Mouse (Mus musculus) thymus, adult 2 months (tissue): ENCODE results near the gene Siah3. TPM values are rescaled to one million over a fixed set of nuclear protein-coding genes. Genes with fewer than 3 reads are reported as not detected.

Source experiments
- DNase-seq: peaks from one replicate; pipeline ENCODE4 v3.0.0; 2021
- H3K27ac ChIP-seq: fragments of 200-500 bp; 2 replicates; pipeline ENCODE4 v1.5.1; 2012; ENCODE audit warnings: low read length, control low read depth; ENCODE audit not compliant: control insufficient read depth, insufficient read depth
- H3K27me3 ChIP-seq: fragments of 200-500 bp; 2 replicates; pipeline ENCODE4 v1.6.1; 2012; ENCODE audit warnings: mild to moderate bottlenecking, low read length, moderate library complexity, mixed read lengths; ENCODE audit not compliant: control insufficient read depth, insufficient read depth
- H3K36me3 ChIP-seq: fragments of 200-500 bp; 2 replicates; pipeline ENCODE4 v1.6.1; 2012; ENCODE audit warnings: mild to moderate bottlenecking, low read length, moderate library complexity; ENCODE audit not compliant: control insufficient read depth, insufficient read depth
- H3K4me1 ChIP-seq: fragments of 200-500 bp; replicated peaks from 2 replicates; pipeline ENCODE4 v1.6.1; 2012; ENCODE audit warnings: low read length; ENCODE audit not compliant: control insufficient read depth, insufficient read depth
- H3K4me3 ChIP-seq: fragments of 200-500 bp; 2 replicates; pipeline ENCODE4 v1.5.1; 2012; ENCODE audit warnings: mild to moderate bottlenecking, low read length, control low read depth, moderate library complexity; ENCODE audit not compliant: control insufficient read depth, insufficient read depth
- CTCF ChIP-seq: fragments of 200-500 bp; IDR thresholded peaks from 2 replicates; pipeline ENCODE4 v1.5.1; 2012; ENCODE audit warnings: mild to moderate bottlenecking, control low read depth, low read length, moderate library complexity, borderline replicate concordance; ENCODE audit not compliant: control insufficient read depth, poor library complexity, insufficient read depth; ENCODE audit errors: extremely low read depth
- POLR2A ChIP-seq: fragments of 200-500 bp; IDR thresholded peaks from 2 replicates; pipeline ENCODE4 v1.6.1; 2012; ENCODE audit warnings: mild to moderate bottlenecking, low read length, control low read depth, moderate library complexity; ENCODE audit not compliant: control insufficient read depth, poor library complexity, insufficient read depth; ENCODE audit errors: extremely low read depth
- whole genome bisulfite sequencing: fragments of 180-500 bp; shearing (Covaris S2); methylation state at CpG from one replicate; pipeline ENCODE4 v1.1.7; 2018; 5-methylcytosine and 5-hydroxymethylcytosine counted together
- polyA plus RNA-seq: library from polyadenylated mRNA; depleted of rRNA; stranded (reverse); fragments of >200 nt; gene quantifications from 2 replicates; pipeline ENCODE4 v1.2.3, GENCODE M21; 2012; rRNA removed

Siah3 gene
- polyA plus RNA-seq: 0.05 and 0.11 TPM in 2 replicates

GRCm38 (mm10) chr14:75455743-75456421, at the start of gene Siah3:
Gene Siah3 (plus strand): TSS chr14:75455982.
- 25% methylated on average over 18 of the region's 18 CpGs for WGBS

GRCm38 (mm10) chr14:75409772-75410171, 46.0 kb upstream of the Siah3 start:
- no peak overlapping the region for H3K4me3 ChIP-seq
- H3K27me3 ChIP-seq: no peaks in the 10 kb centered on the region
- no peak for DNase-seq
- H3K36me3 ChIP-seq: no peaks in the 10 kb centered on the region
- 89% methylated on average over 3 of the region's 3 CpGs for WGBS
- no peak overlapping the region for H3K27ac ChIP-seq
- no peak for TF ChIP-seq POLR2A
- no peak for TF ChIP-seq CTCF
- no peaks in the 10 kb centered on the region for H3K4me1 ChIP-seq

More at GRCm38 (mm10) chr14:75455743-75456421, at the start of gene Siah3:
- Histone ChIP-seq H3K27ac (no peak within 1 kb of the TSS), H3K27me3 (peaks cover 2% of the 10 kb centered on the region; the same call in 1 of the 2 replicates), H3K4me1 (peaks cover 10% of the 10 kb centered on the region; the same call in 1 of the 2 replicates), H3K4me3 (peak within 1 kb of the TSS; percentile 20), H3K36me3 (no peaks in the 10 kb centered on the region)
- peak; percentile 7 for DNase-seq
- TF ChIP-seq CTCF: no peak
- TF ChIP-seq POLR2A: no peak

GRCm38 (mm10) chr14:75410392-75410791, 45.4 kb upstream of the Siah3 start:
- DNase-seq: no peak
- H3K4me3 ChIP-seq: no peak overlapping the region
- H3K27me3 ChIP-seq: no peaks in the 10 kb centered on the region
- WGBS: 96% methylated on average over 4 of the region's 4 CpGs
- no peaks in the 10 kb centered on the region for H3K36me3 ChIP-seq
- H3K4me1 ChIP-seq: no peaks in the 10 kb centered on the region
- TF ChIP-seq POLR2A: no peak
- TF ChIP-seq CTCF: no peak
- no peak overlapping the region for H3K27ac ChIP-seq

DNA sequence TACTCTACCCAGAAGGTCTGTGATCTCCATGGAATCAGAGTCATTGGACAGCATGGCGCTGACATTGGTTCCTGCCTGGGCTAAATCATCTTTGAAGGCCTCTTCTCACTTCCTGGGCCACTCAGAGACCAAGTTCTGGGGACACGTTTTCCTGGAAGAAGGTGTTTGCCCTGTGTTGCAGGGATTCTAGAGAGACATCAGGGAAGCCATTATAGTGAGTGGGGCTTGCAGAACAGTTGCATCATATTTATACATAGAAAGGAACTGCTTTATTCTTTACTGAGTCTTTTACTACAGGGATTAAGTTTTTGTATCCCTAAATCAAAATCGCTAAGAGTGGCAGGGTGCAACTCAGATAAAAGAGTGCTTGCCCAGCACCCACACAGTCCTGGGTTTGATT, 37.1 kb upstream of the Siah3 start:
- TF ChIP-seq CTCF (no peak), POLR2A (no peak)
- DNase-seq: no peak
- WGBS: 87% methylated on average over 3 of the region's 3 CpGs
- H3K4me3 ChIP-seq: no peak overlapping the region
- no peak overlapping the region for H3K27ac ChIP-seq
- no peaks in the 10 kb centered on the region for H3K27me3 ChIP-seq
- no peaks in the 10 kb centered on the region for H3K4me1 ChIP-seq
- no peaks in the 10 kb centered on the region for H3K36me3 ChIP-seq

GRCm38 (mm10) chr14:75419876-75420275, 35.9 kb upstream of the Siah3 start:
- H3K36me3 ChIP-seq: no peaks in the 10 kb centered on the region
- 91% methylated on average over 7 of the region's 7 CpGs for WGBS
- H3K27ac ChIP-seq: no peak overlapping the region
- no peak for DNase-seq
- H3K27me3 ChIP-seq: no peaks in the 10 kb centered on the region
- H3K4me3 ChIP-seq: no peak overlapping the region
- no peaks in the 10 kb centered on the region for H3K4me1 ChIP-seq
- TF ChIP-seq CTCF (no peak), POLR2A (no peak)

DNA sequence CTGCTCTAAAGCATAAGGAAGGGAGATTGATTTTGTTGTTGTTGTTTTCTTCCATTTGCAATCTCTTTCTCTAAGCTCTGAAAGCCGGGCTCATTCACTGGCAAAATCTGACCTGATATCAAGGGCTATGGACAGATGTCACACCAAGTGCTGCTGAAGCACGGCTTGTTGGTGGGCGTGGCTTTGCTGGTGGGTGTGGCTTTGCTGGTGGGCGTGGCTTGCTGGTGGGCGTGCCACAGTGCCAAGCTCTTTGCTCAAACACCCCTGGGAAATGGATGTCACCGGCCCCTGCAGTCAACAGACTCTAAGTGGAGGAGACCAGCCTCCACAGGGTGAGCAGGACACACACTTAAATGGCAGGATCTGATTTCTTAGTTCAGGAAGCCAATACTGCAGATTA, 35.0 kb upstream of the Siah3 start:
- TF ChIP-seq POLR2A (no peak), CTCF (no peak)
- no peak overlapping the region for H3K27ac ChIP-seq
- no peaks in the 10 kb centered on the region for H3K36me3 ChIP-seq
- 69% methylated on average over 6 of the region's 6 CpGs for WGBS
- H3K27me3 ChIP-seq: no peaks in the 10 kb centered on the region
- H3K4me1 ChIP-seq: no peaks in the 10 kb centered on the region
- no peak overlapping the region for H3K4me3 ChIP-seq
- DNase-seq: peak; percentile 5

DNA sequence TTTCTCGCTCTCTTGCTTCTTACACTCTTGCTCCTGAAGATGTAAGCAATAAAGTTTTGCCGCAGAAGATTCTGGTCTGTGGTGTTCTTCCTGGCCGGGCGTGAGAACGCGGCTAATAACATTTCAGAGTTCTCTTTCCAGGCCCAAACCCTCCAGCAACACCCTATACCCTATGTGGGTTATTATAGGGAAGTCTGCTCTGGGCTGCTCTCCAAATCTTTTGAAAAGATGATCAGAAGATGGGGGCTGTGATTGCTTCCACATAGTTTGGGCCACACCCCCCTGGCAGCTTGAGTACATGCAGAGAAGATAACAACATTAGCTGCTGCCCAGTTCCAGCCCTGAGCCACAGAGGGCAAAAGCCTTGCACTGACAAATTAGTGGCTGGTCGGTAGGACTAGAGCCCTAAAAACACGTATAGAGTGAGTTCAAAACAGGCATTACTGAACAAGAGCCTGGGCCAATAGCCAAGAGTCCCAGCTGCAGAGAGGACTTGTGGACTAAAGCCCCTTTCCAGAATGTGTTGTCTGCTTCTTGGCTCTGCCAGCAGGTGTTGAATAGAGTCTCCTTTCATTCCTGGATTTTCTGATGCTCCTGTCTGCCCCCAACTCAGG, 24.5 kb upstream of the Siah3 start:
- H3K36me3 ChIP-seq: no peaks in the 10 kb centered on the region
- H3K4me3 ChIP-seq: no peak overlapping the region
- TF ChIP-seq CTCF (no peak), POLR2A (no peak)
- H3K4me1 ChIP-seq: no peaks in the 10 kb centered on the region
- 90% methylated on average over 7 of the region's 8 CpGs for WGBS
- DNase-seq: no peak
- H3K27me3 ChIP-seq: no peaks in the 10 kb centered on the region
- no peak overlapping the region for H3K27ac ChIP-seq
